Mouse (Mus musculus) heart, embryonic 15.5 days (tissue): Measurements from ENCODE around the gene Slc25a13. TPM values are rescaled to one million over a fixed set of nuclear protein-coding genes. Genes with fewer than 3 reads are reported as not detected.

ENCODE experiments used
- ATAC-seq: fragments of 200-750 bp; cut with Nextera tagmentation; replicated peaks from 2 replicates; pipeline ENCODE4 v1.8.0; 2017; ENCODE audit warnings: low read depth, moderate TSS enrichment; ENCODE audit not compliant: insufficient number of reproducible peaks, insufficient read depth, low FRiP score
- H3K27ac ChIP-seq: fragments of 300-500 bp; sonication (generic); 2 replicates; pipeline ENCODE4 v1.5.1; 2015; ENCODE audit warnings: mild to moderate bottlenecking, inconsistent platforms
- H3K27me3 ChIP-seq: fragments of 300-500 bp; sonication (generic); 2 replicates; pipeline ENCODE4 v1.6.1; 2015; ENCODE audit warnings: inconsistent platforms
- H3K36me3 ChIP-seq: fragments of 300-500 bp; sonication (generic); 2 replicates; pipeline ENCODE4 v1.6.1; 2015; ENCODE audit warnings: mild to moderate bottlenecking, inconsistent platforms
- H3K4me1 ChIP-seq: fragments of 300-500 bp; sonication (generic); replicated peaks from 2 replicates; pipeline ENCODE4 v1.6.1; 2015; ENCODE audit warnings: inconsistent platforms
- H3K4me2 ChIP-seq: fragments of 300-500 bp; sonication (generic); 2 replicates; pipeline ENCODE4 v1.6.1; 2015; ENCODE audit warnings: inconsistent platforms, mild to moderate bottlenecking, moderate library complexity
- H3K4me3 ChIP-seq: fragments of 300-500 bp; sonication (generic); 2 replicates; pipeline ENCODE4 v1.5.1; 2015; ENCODE audit warnings: mild to moderate bottlenecking, inconsistent platforms
- H3K9ac ChIP-seq: fragments of 300-500 bp; sonication (generic); 2 replicates; pipeline ENCODE4 v1.6.1; 2015; ENCODE audit warnings: mild to moderate bottlenecking, inconsistent platforms
- H3K9me3 ChIP-seq: fragments of 300-500 bp; sonication (generic); replicated peaks from 2 replicates; pipeline ENCODE4 v1.6.1; 2016; ENCODE audit warnings: inconsistent platforms
- WGBS: fragments of 180-500 bp; shearing (Covaris S2); methylation state at CpG from one replicate; pipeline ENCODE4 v1.1.7; 2015; ENCODE audit warnings: mixed read lengths; 5-methylcytosine and 5-hydroxymethylcytosine counted together
- polyA plus RNA-seq: library from polyadenylated mRNA; unstranded; fragments of >200 nt; fragmentation: Nextera tagmentation; extraction: Ambion mirVana; gene quantifications from 2 replicates; pipeline ENCODE4 v1.2.1, GENCODE M21; 2015

Gene Slc25a13
- polyA plus RNA-seq, 1 experiment from 2014 or later: 54.3 TPM

- WGBS: 74% methylated on average over 3 of the region's 3 CpGs
Measured at GRCm38 (mm10) chr6:6140370-6140769, 76.6 kb downstream of the Slc25a13 start.

GRCm38 (mm10) chr6:6139061-6139460 is 77.9 kb downstream of the Slc25a13 start:
- ATAC-seq: no peak
- Histone ChIP-seq H3K36me3 (peaks cover 3% of the 10 kb centered on the region; the same call in 1 of the 2 replicates), H3K4me3 (no peak overlapping the region), H3K9me3 (no peaks in the 10 kb centered on the region), H3K4me1 (no peaks in the 10 kb centered on the region), H3K27ac (no peak overlapping the region), H3K27me3 (no peaks in the 10 kb centered on the region), H3K4me2 (no peak overlapping the region), H3K9ac (no peak overlapping the region)
- WGBS: 86% methylated on average over 5 of the region's 5 CpGs

More at GRCm38 (mm10) chr6:6140370-6140769, 76.6 kb downstream of the Slc25a13 start:
- no peaks in the 10 kb centered on the region for H3K9me3 ChIP-seq
- no peak overlapping the region for H3K4me2 ChIP-seq
- no peak overlapping the region for H3K4me3 ChIP-seq
- H3K27me3 ChIP-seq: no peaks in the 10 kb centered on the region
- peaks cover 3% of the 10 kb centered on the region; the same call in 1 of the 2 replicates for H3K36me3 ChIP-seq
- no peak overlapping the region for H3K27ac ChIP-seq
- no peak for ATAC-seq
- no peak overlapping the region for H3K9ac ChIP-seq
- no peaks in the 10 kb centered on the region for H3K4me1 ChIP-seq

- H3K9ac ChIP-seq: no peak overlapping the region
- 94% methylated on average over 3 of the region's 3 CpGs for WGBS
- no peaks in the 10 kb centered on the region for H3K9me3 ChIP-seq
- no peak overlapping the region for H3K4me2 ChIP-seq
- H3K27me3 ChIP-seq: no peaks in the 10 kb centered on the region
- no peaks in the 10 kb centered on the region for H3K4me1 ChIP-seq
- H3K36me3 ChIP-seq: peaks cover 3% of the 10 kb centered on the region; the same call in 1 of the 2 replicates
- no peak for ATAC-seq
- no peak overlapping the region for H3K27ac ChIP-seq
- H3K4me3 ChIP-seq: no peak overlapping the region
Measured at GRCm38 (mm10) chr6:6136812-6137211, 80.2 kb downstream of the Slc25a13 start.

GRCm38 (mm10) chr6:6134935-6135334 is 82.0 kb downstream of the Slc25a13 start:
- WGBS: 81% methylated on average over 4 of the region's 4 CpGs

GRCm38 (mm10) chr6:6133556-6134050 is 83.4 kb downstream of the Slc25a13 start:
- Histone ChIP-seq H3K9me3 (no peaks in the 10 kb centered on the region), H3K4me2 (no peak overlapping the region), H3K27ac (no peak overlapping the region), H3K36me3 (peaks cover 3% of the 10 kb centered on the region; the same call in 1 of the 2 replicates), H3K9ac (no peak overlapping the region), H3K4me1 (no peaks in the 10 kb centered on the region), H3K4me3 (no peak overlapping the region), H3K27me3 (no peaks in the 10 kb centered on the region)
- 89% methylated on average over 8 of the region's 8 CpGs for WGBS
- no peak for ATAC-seq

More at GRCm38 (mm10) chr6:6134935-6135334, 82.0 kb downstream of the Slc25a13 start:
- Histone ChIP-seq H3K27ac (no peak overlapping the region), H3K9me3 (no peaks in the 10 kb centered on the region), H3K36me3 (peaks cover 3% of the 10 kb centered on the region; the same call in 1 of the 2 replicates), H3K4me2 (no peak overlapping the region), H3K4me3 (no peak overlapping the region), H3K27me3 (no peaks in the 10 kb centered on the region), H3K4me1 (no peaks in the 10 kb centered on the region), H3K9ac (no peak overlapping the region)
- ATAC-seq: no peak

- Histone ChIP-seq H3K27me3 (no peaks in the 10 kb centered on the region), H3K4me1 (no peaks in the 10 kb centered on the region), H3K9ac (no peak overlapping the region), H3K36me3 (peaks cover under 1% of the 10 kb centered on the region; the same call in 1 of the 2 replicates), H3K4me2 (no peak overlapping the region), H3K4me3 (no peak overlapping the region), H3K27ac (no peak overlapping the region), H3K9me3 (no peaks in the 10 kb centered on the region)
- WGBS: 63% methylated on average over 5 of the region's 5 CpGs
- no peak for ATAC-seq
Measured at GRCm38 (mm10) chr6:6132047-6132446, 84.9 kb downstream of the Slc25a13 start.

GRCm38 (mm10) chr6:6125620-6126019 is 91.4 kb downstream of the Slc25a13 start:
- Histone ChIP-seq H3K4me2 (no peak overlapping the region), H3K9me3 (no peaks in the 10 kb centered on the region), H3K4me1 (no peaks in the 10 kb centered on the region), H3K27ac (no peak overlapping the region), H3K9ac (no peak overlapping the region), H3K4me3 (no peak overlapping the region), H3K27me3 (no peaks in the 10 kb centered on the region), H3K36me3 (no peaks in the 10 kb centered on the region)
- WGBS: 78% methylated on average over 3 of the region's 3 CpGs
- ATAC-seq: no peak

- Histone ChIP-seq H3K27ac (no peak overlapping the region), H3K4me3 (no peak overlapping the region)
Measured at GRCm38 (mm10) chr6:6121904-6122303, 95.1 kb downstream of the Slc25a13 start.

GRCm38 (mm10) chr6:6120841-6121240 is 96.1 kb downstream of the Slc25a13 start:
- no peaks in the 10 kb centered on the region for H3K9me3 ChIP-seq
- no peak overlapping the region for H3K9ac ChIP-seq
- H3K36me3 ChIP-seq: peaks cover 1% of the 10 kb centered on the region; the same call in 1 of the 2 replicates
- no peaks in the 10 kb centered on the region for H3K27me3 ChIP-seq
- H3K4me1 ChIP-seq: no peaks in the 10 kb centered on the region
- H3K27ac ChIP-seq: no peak overlapping the region
- H3K4me3 ChIP-seq: no peak overlapping the region
- H3K4me2 ChIP-seq: no peak overlapping the region
- ATAC-seq: no peak
- 75% methylated on average over 4 of the region's 4 CpGs for WGBS

More at GRCm38 (mm10) chr6:6121904-6122303, 95.1 kb downstream of the Slc25a13 start:
- no peaks in the 10 kb centered on the region for H3K9me3 ChIP-seq
- no peak overlapping the region for H3K9ac ChIP-seq
- H3K36me3 ChIP-seq: no peaks in the 10 kb centered on the region; the same call in 1 of the 2 replicates
- H3K4me1 ChIP-seq: no peaks in the 10 kb centered on the region
- WGBS: 94% methylated on average over 5 of the region's 5 CpGs
- no peaks in the 10 kb centered on the region for H3K27me3 ChIP-seq
- ATAC-seq: no peak; the same call in 1 of the 2 replicates
- H3K4me2 ChIP-seq: no peak overlapping the region

GRCm38 (mm10) chr6:6115771-6116170 is 101.2 kb downstream of the Slc25a13 start:
- ATAC-seq: no peak
- Histone ChIP-seq H3K27ac (no peak overlapping the region), H3K4me1 (no peaks in the 10 kb centered on the region), H3K4me3 (no peak overlapping the region), H3K4me2 (no peak overlapping the region), H3K9me3 (no peaks in the 10 kb centered on the region), H3K9ac (no peak overlapping the region), H3K27me3 (no peaks in the 10 kb centered on the region), H3K36me3 (peaks cover 13% of the 10 kb centered on the region; the same call in 1 of the 2 replicates)
- WGBS: 84% methylated on average over 8 of the region's 8 CpGs

GRCm38 (mm10) chr6:6113776-6114175 is 103.2 kb downstream of the Slc25a13 start:
- Histone ChIP-seq H3K4me2 (no peak overlapping the region), H3K4me1 (no peaks in the 10 kb centered on the region), H3K9ac (no peak overlapping the region), H3K27me3 (no peaks in the 10 kb centered on the region), H3K36me3 (peaks cover 17% of the 10 kb centered on the region; the same call in 1 of the 2 replicates), H3K4me3 (no peak overlapping the region), H3K9me3 (no peaks in the 10 kb centered on the region), H3K27ac (no peak overlapping the region)
- no peak for ATAC-seq
- 80% methylated on average over 7 of the region's 7 CpGs for WGBS
